Mouse (Mus musculus): ENCODE data around the gene Th.

The Th gene

GRCm38 (mm10) chr7:142931028-142931427 lies at the start of gene Th:
Gene Th, minus strand, starts transcription at chr7:142931128.
- DNase-seq (ENCODE audit: low read depth): no peak

- peak; percentile 9 for DNase-seq (ENCODE audit: low read depth)
These were observed 38.0 kb upstream of the Th start, which contains the start of gene Ascl2 for GRCm38 (mm10) chr7:142968809-142969511. Gene Ascl2, minus strand, starts transcription at chr7:142969264.

- DNase-seq (ENCODE audit: low read depth): peak; percentile 28
These were observed 37.2 kb upstream of the Th start for GRCm38 (mm10) chr7:142967884-142968808.

- DNase-seq (ENCODE audit: low read depth): peak; percentile 32
These were observed 36.5 kb upstream of the Th start for GRCm38 (mm10) chr7:142967414-142967883.

- DNase-seq (ENCODE audit: low read depth): no peak
These were observed 28.8 kb upstream of the Th start for GRCm38 (mm10) chr7:142959752-142960151.

- no peak for DNase-seq (ENCODE audit: low read depth)
These were observed 27.9 kb upstream of the Th start for GRCm38 (mm10) chr7:142958817-142959216.

GRCm38 (mm10) chr7:142956018-142956417 lies 25.1 kb upstream of the Th start:
- DNase-seq (ENCODE audit: low read depth): no peak

GRCm38 (mm10) chr7:142949568-142949967 lies 18.6 kb upstream of the Th start:
- DNase-seq (ENCODE audit: low read depth): no peak

GRCm38 (mm10) chr7:142937631-142938030 lies 6.7 kb upstream of the Th start:
- no peak for DNase-seq (ENCODE audit: low read depth)

GRCm38 (mm10) chr7:142935708-142936107 lies 4.8 kb upstream of the Th start:
- no peak for DNase-seq (ENCODE audit: low read depth)

- DNase-seq (ENCODE audit: low read depth): no peak
These were observed 1.5 kb upstream of the Th start for GRCm38 (mm10) chr7:142932469-142932868.

GRCm38 (mm10) chr7:142929516-142929915 lies 1.4 kb downstream of the Th start:
- DNase-seq (ENCODE audit: low read depth): no peak

GRCm38 (mm10) chr7:142927293-142927692 lies 3.6 kb downstream of the Th start:
- no peak for DNase-seq (ENCODE audit: low read depth)

- DNase-seq (ENCODE audit: low read depth): peak; percentile 62
These were observed 12.0 kb downstream of the Th start for GRCm38 (mm10) chr7:142918641-142919628.

- DNase-seq (ENCODE audit: low read depth): no peak
These were observed 13.3 kb downstream of the Th start for GRCm38 (mm10) chr7:142917659-142918058.

GRCm38 (mm10) chr7:142916178-142916577 lies 14.8 kb downstream of the Th start:
- DNase-seq (ENCODE audit: low read depth): no peak

GRCm38 (mm10) chr7:142911682-142912081 lies 19.2 kb downstream of the Th start:
- DNase-seq (ENCODE audit: low read depth): no peak

- DNase-seq (ENCODE audit: low read depth): no peak
These were observed 20.8 kb downstream of the Th start for GRCm38 (mm10) chr7:142910104-142910503.

- DNase-seq (ENCODE audit: low read depth): no peak
These were observed 21.3 kb downstream of the Th start for GRCm38 (mm10) chr7:142909622-142910021.

- DNase-seq (ENCODE audit: low read depth): no peak
These were observed 25.3 kb downstream of the Th start for GRCm38 (mm10) chr7:142905606-142906005.

- DNase-seq (ENCODE audit: low read depth): no peak
These were observed 26.6 kb downstream of the Th start for GRCm38 (mm10) chr7:142904331-142904730.

GRCm38 (mm10) chr7:142902931-142903330 lies 28.0 kb downstream of the Th start:
- no peak for DNase-seq (ENCODE audit: low read depth)
